Mouse (Mus musculus): ENCODE measurements around the gene Tmem59l.

DNA sequence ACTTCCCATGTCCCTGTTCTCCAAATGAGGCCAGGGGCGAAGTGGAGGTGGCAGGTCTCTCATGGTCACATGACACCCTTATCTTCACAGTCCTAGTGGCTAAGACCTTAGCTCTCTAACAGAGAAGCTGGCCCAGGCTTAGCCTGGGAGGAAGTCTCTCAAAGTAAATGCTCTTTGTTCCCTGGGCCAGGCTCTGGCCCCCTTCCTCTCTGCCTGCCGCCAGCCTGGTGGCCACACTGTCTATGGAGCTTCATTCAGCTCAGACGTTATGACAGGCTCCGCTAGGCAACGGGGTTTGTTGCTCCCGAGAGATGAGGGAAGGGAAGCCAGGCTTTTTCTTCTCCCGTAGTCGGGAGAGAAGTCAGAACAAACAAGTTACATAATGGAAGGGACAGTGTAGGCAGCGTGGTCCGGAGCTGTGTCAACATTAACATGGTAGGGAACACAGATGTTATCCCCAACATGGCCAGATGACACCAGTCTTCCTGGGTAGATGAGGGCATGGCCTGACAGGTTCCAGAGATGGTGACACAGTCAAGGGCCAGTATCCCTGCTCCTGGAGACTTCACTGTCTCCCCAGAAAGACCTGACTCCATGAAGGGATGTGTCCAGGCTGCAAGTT is 17.8 kb downstream of the Tmem59l start:
- TF ChIP-seq CTCF (IDR thresholded peaks at IDR 0.05; ENCODE audit: low read depth) (no peak), EP300 (IDR thresholded peaks at IDR 0.05; ENCODE audit: low read depth) (no peak)
